Mouse (Mus musculus) forebrain, embryonic 14.5 days (tissue): ENCODE measurements at regions not wholly inside any gene's neighbourhood (a gene's known extent, or its start where the extent isn't known, plus 50 kb on each side); places are given as distances from the start of the nearest gene placed in this dataset.

Experiments
- ATAC-seq: fragments of 200-750 bp; cut with Nextera tagmentation; 2 replicates; pipeline ENCODE4 v1.8.0; 2017; ENCODE audit warnings: mild to moderate bottlenecking, moderate library complexity
- DNase-seq: peaks from one replicate; pipeline ENCODE4 v3.0.0-alpha.2; 2015; ENCODE audit warnings: low spot score
- H3K27ac ChIP-seq: fragments of 300-500 bp; sonication (generic); 2 replicates; pipeline ENCODE4 v1.5.1; 2014; ENCODE audit warnings: low read depth, mild to moderate bottlenecking, control low read depth, low read length, moderate library complexity
- H3K27me3 ChIP-seq: fragments of 300-500 bp; sonication (generic); replicated peaks from 2 replicates; pipeline ENCODE4 v1.6.1; 2014; ENCODE audit warnings: low read length, control low read depth, mixed read lengths; ENCODE audit not compliant: control insufficient read depth, insufficient read depth
- H3K36me3 ChIP-seq: fragments of 300-500 bp; sonication (generic); 2 replicates; pipeline ENCODE4 v1.6.1; 2014; ENCODE audit warnings: low read length, control low read depth; ENCODE audit not compliant: control insufficient read depth, insufficient read depth
- H3K4me1 ChIP-seq: fragments of 300-500 bp; sonication (generic); 2 replicates; pipeline ENCODE4 v1.6.1; 2014; ENCODE audit warnings: antibody characterized with exemption, low read length, control low read depth; ENCODE audit not compliant: control insufficient read depth, insufficient read depth
- H3K4me2 ChIP-seq: fragments of 300-500 bp; sonication (generic); 2 replicates; pipeline ENCODE4 v1.6.1; 2014; ENCODE audit warnings: mild to moderate bottlenecking, control low read depth, low read length
- H3K4me3 ChIP-seq: fragments of 300-500 bp; sonication (generic); 2 replicates; pipeline ENCODE4 v1.5.1; 2014; ENCODE audit warnings: low read depth, low read length, control low read depth
- H3K9ac ChIP-seq: fragments of 300-500 bp; sonication (generic); 2 replicates; pipeline ENCODE4 v1.6.1; 2014; ENCODE audit warnings: mild to moderate bottlenecking, low read length, control low read depth, moderate library complexity
- H3K9me3 ChIP-seq: fragments of 300-500 bp; sonication (generic); replicated peaks from 2 replicates; pipeline ENCODE4 v1.6.1; 2016; ENCODE audit warnings: low read length, control low read depth, mixed read lengths; ENCODE audit not compliant: control insufficient read depth
- WGBS: fragments of 180-500 bp; shearing (Covaris S2); extraction: QIAGEN DNeasy Blood & Tissue Kit; methylation state at CpG from one replicate; pipeline ENCODE4 v1.1.7; 2014; 5-methylcytosine and 5-hydroxymethylcytosine counted together

DNA sequence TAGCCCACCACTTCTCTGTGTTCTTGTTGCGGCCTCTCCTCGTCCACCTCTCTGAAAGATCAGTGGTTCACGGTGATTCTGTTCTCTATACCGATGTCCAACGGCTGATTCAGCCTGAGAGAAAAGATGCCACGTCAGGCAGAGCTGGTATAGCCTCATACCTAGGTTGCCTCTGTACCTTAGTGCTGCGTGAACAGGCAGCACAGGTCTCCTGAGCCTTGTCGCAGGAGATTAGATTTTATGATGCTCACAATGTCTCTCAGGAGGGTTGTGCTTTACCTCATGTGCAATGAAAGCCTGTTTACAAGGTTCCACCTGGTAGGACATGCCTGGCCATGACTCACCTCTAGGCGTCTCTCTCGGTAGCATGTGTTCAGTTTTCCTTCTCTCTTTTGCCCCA is 267.6 kb upstream of the Clnk start:
- ATAC-seq (no peak), DNase-seq (no peak)
- Histone ChIP-seq H3K9ac (no peak overlapping the region), H3K4me1 (no peaks in the 10 kb centered on the region), H3K9me3 (no peaks in the 10 kb centered on the region), H3K27me3 (no peaks in the 10 kb centered on the region), H3K4me3 (no peak overlapping the region), H3K36me3 (no peaks in the 10 kb centered on the region), H3K4me2 (no peak overlapping the region), H3K27ac (no peak overlapping the region)
- WGBS: 90% methylated on average over 10 of the region's 10 CpGs

GRCm38 (mm10) chr5:39143648-39144047 is 267.0 kb upstream of the Clnk start:
- Histone ChIP-seq H3K36me3 (no peaks in the 10 kb centered on the region), H3K4me3 (no peak overlapping the region), H3K27me3 (no peaks in the 10 kb centered on the region), H3K9me3 (no peaks in the 10 kb centered on the region), H3K9ac (no peak overlapping the region), H3K27ac (no peak overlapping the region), H3K4me2 (no peak overlapping the region), H3K4me1 (no peaks in the 10 kb centered on the region)
- WGBS: 80% methylated on average over 4 of the region's 4 CpGs
- DNase-seq (peak; percentile 6), ATAC-seq (no peak)

DNA sequence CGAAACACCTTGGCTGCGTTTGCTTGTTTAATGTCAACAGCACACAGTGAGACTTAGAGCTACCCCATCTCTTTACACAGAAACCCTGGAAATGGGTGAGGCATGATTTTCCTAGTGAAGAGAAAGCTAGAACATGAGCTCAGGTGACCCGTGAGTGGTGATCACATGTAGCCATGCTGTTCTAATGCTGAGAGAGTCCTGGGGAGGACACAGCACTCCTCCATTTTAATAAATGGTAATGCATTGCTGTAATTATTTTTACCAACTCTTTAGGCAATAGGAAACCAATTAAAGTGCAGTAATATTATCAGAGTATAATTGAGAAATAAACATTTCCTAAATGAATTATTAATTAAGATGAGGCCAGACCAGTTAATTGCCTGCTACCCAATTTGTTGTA is 261.8 kb upstream of the Clnk start:
- H3K27ac ChIP-seq: no peak overlapping the region
- no peak for DNase-seq
- H3K4me2 ChIP-seq: no peak overlapping the region
- no peaks in the 10 kb centered on the region for H3K36me3 ChIP-seq
- no peaks in the 10 kb centered on the region for H3K27me3 ChIP-seq
- H3K4me1 ChIP-seq: no peaks in the 10 kb centered on the region
- H3K4me3 ChIP-seq: no peak overlapping the region
- ATAC-seq: no peak
- WGBS: 84% methylated on average over 3 of the region's 3 CpGs
- no peak overlapping the region for H3K9ac ChIP-seq
- H3K9me3 ChIP-seq: no peaks in the 10 kb centered on the region

DNA sequence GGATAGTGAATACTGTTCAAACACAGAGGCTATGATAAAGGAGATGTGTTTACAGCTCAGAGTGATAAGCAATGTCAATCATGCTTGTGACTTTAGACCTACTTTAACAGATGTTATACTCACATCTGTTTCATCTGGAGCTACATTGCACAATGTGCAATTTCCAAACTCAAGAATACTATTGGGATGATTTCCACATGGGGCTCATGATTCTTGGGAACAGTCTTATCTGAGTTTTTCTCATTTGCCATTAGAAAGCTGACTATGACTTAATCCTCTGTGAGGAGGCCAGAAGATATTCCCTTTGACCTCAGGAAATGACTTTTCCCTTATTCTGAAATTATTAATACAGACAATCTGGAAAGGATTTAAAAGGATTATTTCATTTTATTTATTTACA is 252.3 kb upstream of the Clnk start:
- H3K4me1 ChIP-seq: peaks cover 7% of the 10 kb centered on the region
- H3K27me3 ChIP-seq: no peaks in the 10 kb centered on the region
- no peaks in the 10 kb centered on the region for H3K9me3 ChIP-seq
- H3K27ac ChIP-seq: no peak overlapping the region
- ATAC-seq (no peak), DNase-seq (no peak)
- H3K4me2 ChIP-seq: no peak overlapping the region
- no peak overlapping the region for H3K9ac ChIP-seq
- no peak overlapping the region for H3K4me3 ChIP-seq
- no peaks in the 10 kb centered on the region for H3K36me3 ChIP-seq

DNA sequence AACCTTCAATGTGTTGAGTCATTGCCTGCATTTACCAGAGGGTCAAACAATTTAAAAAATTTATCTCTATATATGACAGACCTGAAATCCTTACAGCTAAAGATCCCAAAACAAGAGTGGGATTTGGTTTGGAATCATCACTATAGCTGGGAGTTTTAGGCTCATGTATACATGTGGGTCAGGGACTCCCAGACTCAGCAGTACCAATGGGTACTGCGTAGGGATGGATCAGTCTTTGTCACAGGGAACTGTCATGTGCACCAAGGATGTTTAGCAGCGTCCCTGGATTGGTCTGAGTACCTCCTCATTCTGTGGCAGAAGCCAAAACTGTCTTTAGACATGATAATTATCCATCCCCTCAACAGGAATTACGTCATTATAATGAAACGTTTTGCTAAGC is 250.2 kb upstream of the Clnk start:
- no peaks in the 10 kb centered on the region for H3K9me3 ChIP-seq
- no peak overlapping the region for H3K4me3 ChIP-seq
- no peak; the same call in 1 of the 2 replicates for ATAC-seq
- no peak overlapping the region for H3K9ac ChIP-seq
- 88% methylated on average over 4 of the region's 4 CpGs for WGBS
- H3K27ac ChIP-seq: no peak overlapping the region
- DNase-seq: no peak
- H3K27me3 ChIP-seq: no peaks in the 10 kb centered on the region
- peaks cover 7% of the 10 kb centered on the region for H3K4me1 ChIP-seq
- H3K4me2 ChIP-seq: no peak overlapping the region
- no peaks in the 10 kb centered on the region for H3K36me3 ChIP-seq

- no peak overlapping the region for H3K4me2 ChIP-seq
- no peak overlapping the region for H3K9ac ChIP-seq
- WGBS: 38% methylated on average over 2 of the region's 2 CpGs
- H3K27me3 ChIP-seq: no peaks in the 10 kb centered on the region
- H3K36me3 ChIP-seq: no peaks in the 10 kb centered on the region
- H3K4me1 ChIP-seq: peaks cover 7% of the 10 kb centered on the region
- ATAC-seq (peak; percentile 85), DNase-seq (peak; percentile 88)
- H3K4me3 ChIP-seq: no peak overlapping the region
- no peak overlapping the region for H3K27ac ChIP-seq
- no peaks in the 10 kb centered on the region for H3K9me3 ChIP-seq
These were observed 249.7 kb upstream of the Clnk start for GRCm38 (mm10) chr5:39126270-39126691.

DNA sequence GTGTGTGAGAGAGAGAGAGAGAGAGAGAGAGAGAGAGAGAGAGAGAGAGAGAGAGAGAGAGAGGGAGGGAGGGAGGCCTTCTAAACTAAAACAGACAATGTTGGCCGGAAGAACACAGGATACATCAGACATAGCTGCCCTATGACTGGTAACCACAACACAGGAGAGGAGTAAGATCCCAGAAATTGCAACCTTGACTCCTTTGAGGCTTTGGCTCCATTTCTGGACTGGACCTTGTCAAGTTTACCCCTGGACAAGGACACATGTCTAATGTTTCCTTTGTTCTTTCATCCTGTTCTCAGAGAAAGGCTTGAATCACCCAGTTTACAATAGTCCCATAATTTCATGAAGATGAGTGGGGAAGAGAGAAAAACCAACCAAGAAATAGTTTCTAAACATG is 233.7 kb upstream of the Clnk start:
- Histone ChIP-seq H3K27ac (no peak overlapping the region), H3K4me3 (no peak overlapping the region), H3K27me3 (no peaks in the 10 kb centered on the region), H3K9me3 (no peaks in the 10 kb centered on the region), H3K4me1 (no peaks in the 10 kb centered on the region), H3K36me3 (no peaks in the 10 kb centered on the region), H3K4me2 (no peak overlapping the region), H3K9ac (no peak overlapping the region)
- ATAC-seq (no peak), DNase-seq (no peak)
- 100% methylated on average over 1 of the region's 1 CpGs for WGBS

- H3K9me3 ChIP-seq: no peaks in the 10 kb centered on the region
- WGBS: 76% methylated on average over 3 of the region's 3 CpGs
- DNase-seq (peak; percentile 8), ATAC-seq (no peak)
- H3K27me3 ChIP-seq: no peaks in the 10 kb centered on the region
- H3K4me3 ChIP-seq: no peak overlapping the region
- no peaks in the 10 kb centered on the region for H3K36me3 ChIP-seq
- H3K4me2 ChIP-seq: no peak overlapping the region
- H3K4me1 ChIP-seq: no peaks in the 10 kb centered on the region
- H3K27ac ChIP-seq: no peak overlapping the region
- no peak overlapping the region for H3K9ac ChIP-seq
These were observed 232.9 kb upstream of the Clnk start for GRCm38 (mm10) chr5:39109526-39109925.

- H3K4me2 ChIP-seq: no peak overlapping the region
- no peak overlapping the region for H3K27ac ChIP-seq
- ATAC-seq: no peak
- no peaks in the 10 kb centered on the region for H3K27me3 ChIP-seq
- 33% methylated on average over 5 of the region's 5 CpGs for WGBS
- H3K4me3 ChIP-seq: no peak overlapping the region
- H3K36me3 ChIP-seq: no peaks in the 10 kb centered on the region
- peak; percentile 20 for DNase-seq
- no peaks in the 10 kb centered on the region for H3K9me3 ChIP-seq
- no peaks in the 10 kb centered on the region for H3K4me1 ChIP-seq
- no peak overlapping the region for H3K9ac ChIP-seq
These were observed 222.5 kb upstream of the Clnk start for GRCm38 (mm10) chr5:39099113-39099512.

GRCm38 (mm10) chr5:39094875-39095274 is 218.3 kb upstream of the Clnk start:
- 85% methylated on average over 3 of the region's 3 CpGs for WGBS
- H3K27ac ChIP-seq: no peak overlapping the region
- H3K9me3 ChIP-seq: no peaks in the 10 kb centered on the region
- no peak overlapping the region for H3K4me3 ChIP-seq
- DNase-seq: no peak
- no peaks in the 10 kb centered on the region for H3K27me3 ChIP-seq
- H3K36me3 ChIP-seq: no peaks in the 10 kb centered on the region
- H3K4me2 ChIP-seq: no peak overlapping the region
- ATAC-seq: no peak
- no peak overlapping the region for H3K9ac ChIP-seq
- H3K4me1 ChIP-seq: no peaks in the 10 kb centered on the region
